Mouse (Mus musculus) stomach, embryonic 14.5 days (tissue): ENCODE results near the gene Tiam1. TPM values are rescaled to one million over a fixed set of nuclear protein-coding genes. Genes with fewer than 3 reads are reported as not detected.
A peak's percentile ranks its signal among the peaks of the same experiment; 100 is the strongest.

ENCODE experiments used
- ATAC-seq: fragments of 200-750 bp; cut with Nextera tagmentation; 2 replicates; pipeline ENCODE4 v1.8.0; 2017; ENCODE audit warnings: low read depth, moderate TSS enrichment; ENCODE audit not compliant: insufficient number of reproducible peaks, insufficient read depth, low FRiP score
- H3K27ac ChIP-seq: fragments of 300-500 bp; sonication (generic); 2 replicates; pipeline ENCODE4 v1.5.1; 2014; ENCODE audit warnings: mild to moderate bottlenecking, low read length, moderate library complexity, mixed read lengths
- H3K27me3 ChIP-seq: fragments of 300-500 bp; sonication (generic); 2 replicates; pipeline ENCODE4 v1.6.1; 2014; ENCODE audit warnings: low read length, control low read depth, mixed read lengths; ENCODE audit not compliant: control insufficient read depth, insufficient read depth
- H3K36me3 ChIP-seq: fragments of 300-500 bp; sonication (generic); 2 replicates; pipeline ENCODE4 v1.6.1; 2014; ENCODE audit warnings: mild to moderate bottlenecking, control low read depth, low read length, moderate library complexity, mixed read lengths; ENCODE audit not compliant: control insufficient read depth, insufficient read depth
- H3K4me1 ChIP-seq: fragments of 300-500 bp; sonication (generic); 2 replicates; pipeline ENCODE4 v1.6.1; 2014; ENCODE audit warnings: low read length, control low read depth, mixed read lengths; ENCODE audit not compliant: control insufficient read depth, insufficient read depth
- H3K4me2 ChIP-seq: fragments of 300-500 bp; sonication (generic); replicated peaks from 2 replicates; pipeline ENCODE4 v1.6.1; 2014; ENCODE audit warnings: low read depth, low read length, control low read depth
- H3K4me3 ChIP-seq: fragments of 300-500 bp; sonication (generic); 2 replicates; pipeline ENCODE4 v1.5.1; 2014; ENCODE audit warnings: low read depth, low read length, control low read depth
- H3K9ac ChIP-seq: fragments of 300-500 bp; sonication (generic); replicated peaks from 2 replicates; pipeline ENCODE4 v1.6.1; 2014; ENCODE audit warnings: low read depth, mild to moderate bottlenecking, control low read depth, low read length, moderate library complexity, mixed read lengths
- H3K9me3 ChIP-seq: fragments of 300-500 bp; sonication (generic); 2 replicates; pipeline ENCODE4 v1.6.1; 2016; ENCODE audit warnings: low read depth, low read length, control low read depth; ENCODE audit not compliant: control insufficient read depth
- WGBS: fragments of 180-500 bp; shearing (Covaris S2); extraction: QIAGEN DNeasy Blood & Tissue Kit; methylation state at CpG from one replicate; pipeline ENCODE4 v1.1.7; 2014; 5-methylcytosine and 5-hydroxymethylcytosine counted together
- polyA plus RNA-seq: library from polyadenylated mRNA; unstranded; fragments of >200 nt; fragmentation: Nextera tagmentation; extraction: Ambion mirVana; gene quantifications from 2 replicates; pipeline ENCODE4 v1.2.1, GENCODE M21; 2014

Gene Tiam1
- polyA plus RNA-seq, 1 experiment from 2014 or later = 38.4 TPM

DNA sequence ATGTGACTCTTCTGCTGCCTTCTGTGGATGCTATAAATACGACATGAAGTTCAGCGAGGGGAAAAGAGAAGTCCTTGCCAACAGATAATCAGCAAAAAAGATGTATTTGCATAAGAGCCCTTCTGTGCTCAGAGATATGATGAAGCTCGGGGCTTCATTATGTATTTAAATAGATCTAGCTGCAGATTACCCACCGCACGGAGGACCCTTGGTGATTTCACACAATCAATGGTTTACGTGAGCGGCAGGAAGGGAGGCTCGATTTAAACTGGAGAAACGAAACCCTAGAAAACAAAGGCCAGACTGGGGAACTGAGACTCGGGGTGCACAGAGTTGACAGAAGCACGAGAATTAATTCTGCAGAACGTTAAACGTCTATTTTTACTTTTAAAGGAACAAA is 272.2 kb downstream of the Tiam1 start:
- Histone ChIP-seq H3K27ac (no peak overlapping the region), H3K9me3 (0 out of 2 replicates have a peak, but pooled peaks cover 3% of the 10 kb centered on the region), H3K4me1 (no peaks in the 10 kb centered on the region), H3K9ac (no peak overlapping the region), H3K4me2 (no peak overlapping the region), H3K4me3 (no peak overlapping the region), H3K27me3 (no peaks in the 10 kb centered on the region), H3K36me3 (no peaks in the 10 kb centered on the region)
- 71% methylated on average over 13 of the region's 13 CpGs for WGBS
- ATAC-seq = no peak

DNA sequence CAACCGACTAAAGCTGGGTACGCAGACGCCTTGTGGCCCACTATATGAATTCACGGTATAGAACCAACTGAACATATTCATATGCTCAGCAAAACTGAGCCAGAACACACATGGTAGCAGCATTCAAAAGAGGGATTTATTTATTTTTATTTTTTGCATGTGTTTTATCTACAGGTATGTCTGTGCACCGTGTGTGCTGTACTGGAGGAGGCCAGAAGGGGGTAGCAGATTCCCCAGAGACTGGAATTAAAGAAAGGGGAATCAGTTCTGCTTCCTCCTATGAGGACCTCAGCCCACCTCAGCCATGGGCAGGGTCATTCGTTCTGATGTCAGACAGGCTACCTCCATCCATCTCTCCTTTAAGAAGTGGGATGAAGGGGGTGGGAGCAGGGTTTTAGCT is 273.5 kb downstream of the Tiam1 start:
- H3K9ac ChIP-seq = no peak overlapping the region
- H3K4me1 ChIP-seq = no peaks in the 10 kb centered on the region
- ATAC-seq = no peak
- H3K36me3 ChIP-seq = no peaks in the 10 kb centered on the region
- no peak overlapping the region for H3K4me2 ChIP-seq
- no peaks in the 10 kb centered on the region for H3K27me3 ChIP-seq
- no peak overlapping the region for H3K4me3 ChIP-seq
- WGBS = 85% methylated on average over 6 of the region's 6 CpGs
- H3K9me3 ChIP-seq = no peaks in the 10 kb centered on the region
- H3K27ac ChIP-seq = no peak overlapping the region

DNA sequence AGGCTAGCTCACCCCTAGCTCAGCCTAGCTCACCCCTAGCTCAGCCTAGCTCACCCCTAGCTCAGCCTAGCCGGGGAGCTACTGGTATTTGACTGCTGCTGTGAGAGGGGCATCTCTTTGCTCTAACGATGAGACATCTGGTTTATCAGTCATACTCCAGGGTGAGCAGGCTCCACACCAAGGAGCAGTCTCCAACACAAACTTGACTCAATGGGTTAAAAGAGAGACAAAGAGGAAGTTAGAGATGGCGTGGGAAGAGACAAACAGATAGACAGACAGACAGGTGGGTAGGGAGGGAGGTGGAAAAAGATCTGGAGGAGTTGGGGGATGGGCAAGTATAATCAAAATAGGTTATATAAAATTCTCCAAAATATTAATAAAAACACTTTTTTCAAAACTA is 275.1 kb downstream of the Tiam1 start:
- Histone ChIP-seq H3K4me1 (no peaks in the 10 kb centered on the region), H3K9me3 (no peaks in the 10 kb centered on the region), H3K9ac (no peak overlapping the region), H3K27me3 (no peaks in the 10 kb centered on the region), H3K36me3 (no peaks in the 10 kb centered on the region), H3K4me3 (no peak overlapping the region), H3K4me2 (no peak overlapping the region), H3K27ac (no peak overlapping the region)
- WGBS = 85% methylated on average over 3 of the region's 3 CpGs
- no peak for ATAC-seq

DNA sequence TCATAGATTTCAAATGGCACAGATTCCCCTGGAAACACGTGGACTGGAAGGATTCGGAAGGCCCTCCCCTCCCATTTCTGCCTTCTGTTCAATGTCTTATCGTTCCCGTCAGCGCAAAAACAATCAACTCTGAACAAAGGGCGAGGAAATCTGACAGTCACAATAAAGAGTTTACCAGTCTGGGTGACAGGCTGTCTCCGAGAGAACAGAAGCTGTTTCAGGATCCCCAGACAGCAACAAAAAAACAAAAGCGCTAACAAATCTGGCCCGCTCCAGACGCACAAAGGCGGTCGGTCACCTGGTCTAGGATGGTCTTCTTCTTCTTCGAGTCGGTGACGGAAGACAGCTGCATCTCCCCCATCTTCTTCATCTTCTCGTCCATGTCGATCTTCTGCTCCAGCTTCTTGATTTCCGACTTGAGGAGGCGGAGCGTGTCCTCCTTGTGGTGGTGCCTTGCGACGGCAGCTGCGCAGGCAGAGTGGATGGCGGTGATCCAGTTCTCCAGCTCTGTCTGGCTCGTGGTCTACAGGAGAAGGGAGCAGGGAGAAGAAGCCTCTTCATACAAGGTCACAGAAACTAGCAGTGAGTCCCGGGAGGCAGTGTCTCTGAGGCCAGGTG is 276.2 kb downstream of the Tiam1 start:
- Histone ChIP-seq H3K27me3 (no peaks in the 10 kb centered on the region), H3K9ac (no peak overlapping the region), H3K36me3 (no peaks in the 10 kb centered on the region), H3K4me3 (no peak overlapping the region), H3K27ac (no peak overlapping the region), H3K4me1 (peaks cover 3% of the 10 kb centered on the region; the same call in 1 of the 2 replicates), H3K9me3 (no peaks in the 10 kb centered on the region), H3K4me2 (no peak overlapping the region)
- 93% methylated on average over 26 of the region's 26 CpGs for whole genome bisulfite sequencing
- no peak for ATAC-seq

DNA sequence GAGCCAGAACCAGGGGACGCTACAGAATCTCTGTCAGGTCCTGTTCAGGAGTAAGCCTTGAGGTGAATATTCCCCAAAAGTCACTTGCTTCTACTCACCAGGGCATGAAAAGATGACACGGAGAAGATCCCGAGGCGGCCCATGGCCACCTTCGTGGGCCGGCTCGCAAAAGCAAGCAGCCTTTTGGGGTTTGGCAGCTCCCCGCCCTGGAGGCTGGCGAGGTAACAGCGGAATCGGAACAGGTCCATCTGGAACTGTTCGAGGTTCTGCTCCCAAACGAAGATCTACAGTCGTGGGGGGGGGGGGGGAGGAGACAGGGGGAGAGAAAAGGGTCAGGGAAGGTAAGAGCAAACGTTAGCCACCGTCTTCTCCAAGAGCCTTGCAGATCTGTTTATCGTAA is 278.4 kb downstream of the Tiam1 start:
- no peak for ATAC-seq
- H3K27me3 ChIP-seq = no peaks in the 10 kb centered on the region

DNA sequence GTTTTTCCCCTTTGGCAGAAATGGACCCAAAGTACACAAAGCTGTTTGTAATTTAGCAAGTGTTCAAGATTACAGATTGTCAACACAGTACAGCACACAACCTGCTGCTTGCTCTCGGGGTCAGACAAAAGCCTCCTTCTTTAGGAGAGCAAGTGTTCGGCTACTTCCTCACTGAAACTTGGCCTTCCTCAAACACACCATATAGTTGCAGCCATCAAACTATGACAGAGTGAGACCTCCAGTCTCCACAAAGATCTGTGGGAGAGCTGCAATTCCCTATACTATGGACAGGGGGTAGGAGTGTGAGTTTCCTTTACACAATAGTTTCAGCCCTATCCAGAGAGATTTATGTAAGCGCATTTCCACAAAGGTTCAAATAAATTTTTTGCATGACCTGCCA is 278.9 kb downstream of the Tiam1 start:
- Histone ChIP-seq H3K27ac (no peak overlapping the region), H3K4me1 (peaks cover 14% of the 10 kb centered on the region; the same call in 1 of the 2 replicates), H3K27me3 (no peaks in the 10 kb centered on the region), H3K9ac (no peak overlapping the region), H3K4me2 (no peak overlapping the region), H3K4me3 (no peak overlapping the region), H3K36me3 (no peaks in the 10 kb centered on the region), H3K9me3 (no peaks in the 10 kb centered on the region)
- WGBS = 78% methylated on average over 3 of the region's 3 CpGs
- ATAC-seq = no peak

More for the DNA sequence above, 278.4 kb downstream of the Tiam1 start:
- Histone ChIP-seq H3K4me1 (peaks cover 14% of the 10 kb centered on the region; the same call in 1 of the 2 replicates), H3K27ac (no peak overlapping the region), H3K36me3 (no peaks in the 10 kb centered on the region), H3K9me3 (no peaks in the 10 kb centered on the region), H3K4me3 (no peak overlapping the region), H3K9ac (no peak overlapping the region), H3K4me2 (no peak overlapping the region)
- 83% methylated on average over 17 of the region's 17 CpGs for WGBS

DNA sequence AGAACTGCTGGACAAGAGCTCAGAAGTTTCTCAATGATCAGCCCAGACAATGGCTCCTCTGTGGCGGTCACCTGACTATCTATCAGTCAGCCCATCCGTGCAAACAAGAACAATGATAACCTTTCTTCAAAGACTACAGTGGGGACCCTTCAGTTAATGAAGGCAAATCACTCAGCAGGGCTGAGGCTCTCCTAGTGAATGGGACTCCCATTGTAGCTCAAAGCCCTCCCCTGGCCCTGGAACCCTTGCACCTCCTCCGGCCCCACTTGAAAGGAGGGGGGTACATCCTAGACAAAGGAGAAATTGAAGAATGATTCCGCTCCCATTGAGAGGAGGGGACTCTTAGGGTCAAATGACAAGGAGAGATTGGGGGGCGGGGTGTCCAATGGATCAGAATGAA is 280.3 kb downstream of the Tiam1 start:
- H3K4me3 ChIP-seq = no peak overlapping the region
- H3K36me3 ChIP-seq = no peaks in the 10 kb centered on the region
- H3K27ac ChIP-seq = no peak overlapping the region
- H3K27me3 ChIP-seq = no peaks in the 10 kb centered on the region
- no peak overlapping the region for H3K9ac ChIP-seq
- no peaks in the 10 kb centered on the region for H3K9me3 ChIP-seq
- ATAC-seq = 0 out of 2 replicates have a peak, but pooled peaks have one; percentile 44
- 62% methylated on average over 5 of the region's 5 CpGs for WGBS
- peaks cover 14% of the 10 kb centered on the region; the same call in 1 of the 2 replicates for H3K4me1 ChIP-seq
- no peak overlapping the region for H3K4me2 ChIP-seq

DNA sequence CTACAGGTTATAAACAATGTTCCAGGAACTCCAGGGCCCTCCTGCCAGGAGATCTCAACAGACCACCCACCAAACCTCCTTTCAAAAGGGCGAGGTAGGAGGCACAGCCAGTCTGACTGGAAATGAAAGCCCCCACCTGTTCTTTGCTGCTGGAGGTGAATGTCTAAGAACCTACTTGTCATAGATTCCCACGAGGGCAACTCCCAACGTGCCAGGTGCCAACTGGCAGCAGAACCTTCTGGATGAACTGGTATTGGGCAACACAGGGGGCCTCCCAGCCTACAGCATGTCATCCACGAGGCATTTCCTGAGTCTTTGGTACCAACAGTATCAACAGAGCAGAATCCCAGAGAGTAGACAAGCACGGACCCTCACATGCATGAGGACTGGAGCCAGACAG is 282.0 kb downstream of the Tiam1 start:
- Histone ChIP-seq H3K27ac (no peak overlapping the region), H3K4me2 (no peak overlapping the region), H3K9ac (no peak overlapping the region), H3K4me3 (no peak overlapping the region), H3K36me3 (no peaks in the 10 kb centered on the region), H3K9me3 (no peaks in the 10 kb centered on the region), H3K27me3 (no peaks in the 10 kb centered on the region), H3K4me1 (peaks cover 14% of the 10 kb centered on the region; the same call in 1 of the 2 replicates)
- no peak for ATAC-seq
- WGBS = 29% methylated on average over 5 of the region's 5 CpGs

DNA sequence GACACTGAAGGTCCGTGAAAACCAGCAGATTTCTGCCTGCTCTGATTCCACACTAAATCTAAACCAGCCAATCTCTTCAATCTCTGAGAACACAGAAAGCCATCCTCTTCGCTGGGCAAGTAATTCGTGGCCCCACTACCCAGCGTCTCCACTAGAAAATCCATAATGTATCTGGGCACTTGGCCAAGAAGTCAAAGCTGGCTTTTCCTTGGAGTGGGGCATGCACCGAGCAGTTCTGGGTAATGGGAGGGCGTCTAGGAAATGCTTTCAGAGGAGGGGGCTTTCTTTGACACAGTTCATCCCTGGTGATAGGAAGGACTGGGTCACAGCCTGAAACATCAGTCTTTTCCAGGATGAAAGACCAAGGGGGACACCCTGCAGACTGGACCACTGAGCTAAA is 282.9 kb downstream of the Tiam1 start:
- no peak for ATAC-seq
- H3K4me2 ChIP-seq = no peak overlapping the region
- no peak overlapping the region for H3K9ac ChIP-seq
- no peak overlapping the region for H3K4me3 ChIP-seq
- H3K9me3 ChIP-seq = no peaks in the 10 kb centered on the region
- peaks cover 14% of the 10 kb centered on the region; the same call in 1 of the 2 replicates for H3K4me1 ChIP-seq
- WGBS = 40% methylated on average over 6 of the region's 6 CpGs
- no peaks in the 10 kb centered on the region for H3K36me3 ChIP-seq
- no peaks in the 10 kb centered on the region for H3K27me3 ChIP-seq
- H3K27ac ChIP-seq = no peak overlapping the region
